Mouse (Mus musculus) left cerebral cortex, postnatal 4 days (tissue): ENCODE results near the gene Tnxb. TPM values are rescaled to one million over a fixed set of nuclear protein-coding genes. Genes with fewer than 3 reads are reported as not detected.
"Not testable (repeated sequence)": the region's sequence is repeated elsewhere in the genome, so short reads cannot be mapped to it uniquely, and the experiment has no call there.

Experiments used
- DNase-seq: peaks from one replicate; pipeline ENCODE4 v3.0.0-alpha.2; 2022
- intact Hi-C: fragments of 180-260 bp; cut with DNase I; formaldehyde crosslinking; loops from one replicate; pipeline ENCODE4 v1.15.1; 2025
- total RNA-seq, 2 experiments: library from RNA; stranded (reverse); gene quantifications; 2 replicates each; pipeline ENCODE4 v1.2.3; 2021

The Tnxb gene
- total RNA-seq, 2 experiments from 2014 or later, result 1.9 to 2.2 TPM

DNA sequence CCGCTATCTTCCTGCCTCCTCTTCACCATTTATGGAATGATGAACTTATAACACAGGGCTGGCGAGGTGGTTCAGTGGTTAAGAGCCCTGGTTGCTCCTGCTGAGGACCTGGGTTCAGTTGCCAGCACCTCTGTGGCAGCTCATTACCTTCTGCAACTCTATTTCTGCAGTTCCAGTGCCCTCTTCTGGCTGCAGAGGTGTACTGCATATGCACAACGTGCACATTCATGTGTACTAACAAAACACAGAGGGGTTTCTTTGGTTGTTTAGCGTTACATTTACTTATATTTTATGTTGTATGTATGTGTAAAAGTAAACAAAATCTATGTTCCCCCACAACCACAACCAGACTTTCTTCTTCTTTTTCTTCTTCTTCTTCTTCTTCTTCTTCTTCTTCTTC is 52.7 kb downstream of the Tnxb start:
- intact Hi-C loops, result no loop called here
- no peak for DNase-seq

DNA sequence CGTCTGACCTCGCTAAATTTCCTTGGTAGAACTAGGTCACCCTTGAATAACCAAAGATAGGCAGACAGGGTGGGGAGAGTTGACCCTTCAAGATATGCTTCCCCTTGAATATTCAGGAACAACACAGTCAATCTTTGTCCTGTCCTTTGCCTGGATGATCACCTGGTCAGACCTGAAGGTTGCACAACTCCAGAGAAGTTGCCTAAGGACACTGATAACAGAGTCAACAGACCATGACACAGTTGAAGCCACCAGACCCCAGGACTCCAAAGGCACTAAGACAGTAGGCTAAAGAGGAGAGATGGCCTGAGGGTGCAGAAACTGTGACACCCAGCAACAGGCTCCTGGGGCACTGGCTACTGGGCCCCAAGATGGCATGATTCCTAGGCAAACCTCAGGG is 57.6 kb downstream of the Tnxb start:
- DNase-seq, result no peak
- intact Hi-C loops, result no loop called here

DNA sequence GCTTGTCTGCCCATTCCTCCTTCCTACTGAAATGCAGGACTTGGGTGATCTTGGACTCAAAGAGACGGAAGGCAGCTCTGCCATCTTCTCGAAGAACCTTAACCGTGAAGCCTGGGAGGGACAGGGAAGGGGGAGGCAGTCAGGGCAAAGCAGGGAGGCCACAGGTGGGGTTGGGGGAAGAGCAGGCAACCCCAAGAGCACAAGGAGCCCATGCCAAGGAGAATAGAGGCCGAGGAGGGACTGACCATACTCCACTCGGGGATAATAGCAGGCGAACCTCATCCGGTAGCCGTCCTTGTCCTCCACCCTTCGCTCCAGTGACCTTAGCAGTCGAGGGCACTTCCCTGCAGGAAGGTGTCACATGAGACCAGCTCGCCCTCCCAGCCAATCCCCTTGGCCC is 58.8 kb downstream of the Tnxb start:
- DNase-seq, intact Hi-C loops: not testable (repeated sequence)

DNA sequence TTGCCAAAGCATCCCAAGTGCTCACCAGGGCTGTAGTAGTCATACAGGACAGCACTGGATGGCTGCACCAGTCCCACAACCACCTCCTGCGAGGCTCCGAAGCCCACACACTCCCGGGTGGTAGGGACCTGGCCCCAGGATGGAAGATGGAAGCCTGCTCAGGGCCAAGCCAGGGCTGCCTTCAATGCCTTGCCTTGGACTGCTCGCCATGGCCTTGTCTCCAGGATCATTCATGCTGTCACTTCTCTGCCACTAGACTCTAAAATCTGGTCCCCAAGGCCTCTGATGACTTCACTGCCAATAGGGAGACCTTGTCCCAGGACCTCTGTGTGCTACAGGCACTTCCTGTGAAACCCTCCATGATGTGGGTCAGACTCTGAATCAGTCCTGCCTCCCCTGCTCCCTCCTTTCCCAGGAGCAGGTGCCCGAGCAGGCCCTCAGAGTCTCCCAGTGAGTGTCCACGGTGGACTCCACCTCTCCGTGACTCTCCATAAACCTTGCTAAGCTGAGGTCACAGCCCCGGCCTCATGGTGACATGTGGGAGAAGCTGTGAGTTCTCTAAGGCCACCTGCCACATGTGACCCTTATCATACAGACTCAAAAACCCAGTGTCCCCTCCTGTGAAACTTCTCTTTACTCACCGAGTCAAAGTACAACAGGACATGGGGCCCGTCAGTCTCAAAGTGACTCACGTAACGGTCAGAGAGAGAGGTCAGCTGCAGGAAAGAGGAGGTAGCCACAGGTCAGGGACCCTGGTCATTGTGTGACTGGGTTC is 59.6 kb downstream of the Tnxb start:
- DNase-seq, intact Hi-C loops: not testable (repeated sequence)

DNA sequence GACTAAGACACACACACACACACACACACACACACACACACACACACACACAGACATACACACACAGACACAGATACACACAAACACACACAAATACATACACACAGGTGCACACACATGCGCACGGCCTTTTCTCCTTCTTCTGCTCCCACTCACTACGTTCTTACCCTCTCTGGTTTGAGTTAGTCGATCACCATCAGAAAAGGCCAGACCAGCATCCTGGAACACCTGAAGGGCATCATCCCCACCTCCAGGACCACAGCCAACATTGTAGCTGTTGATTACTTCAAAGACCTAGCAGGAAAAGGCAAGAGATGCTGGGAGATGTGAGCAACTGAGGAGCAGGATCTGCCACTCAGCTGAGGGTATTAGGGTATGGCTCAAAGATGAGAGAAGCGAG is 67.1 kb downstream of the Tnxb start:
- intact Hi-C loops, DNase-seq: not testable (repeated sequence)

DNA sequence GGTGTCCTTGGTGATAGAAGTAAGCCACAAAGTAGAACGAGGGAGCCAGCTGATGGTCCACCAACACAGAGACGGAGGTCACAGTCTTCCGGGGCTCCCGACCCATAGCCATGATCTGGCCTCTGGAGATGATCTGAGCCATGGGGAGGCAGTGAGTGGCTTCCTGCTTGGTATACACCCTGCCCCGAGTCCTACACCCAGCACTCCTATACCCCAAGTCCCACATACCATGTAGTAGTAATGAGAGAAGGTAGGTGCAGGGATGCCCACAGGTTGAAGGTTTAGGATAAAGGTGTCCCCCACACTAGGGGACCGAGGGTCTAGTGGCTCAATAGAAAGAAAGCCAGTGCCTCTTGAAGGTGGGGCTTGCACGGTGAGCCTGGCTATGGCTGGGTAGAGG is 69.4 kb downstream of the Tnxb start:
- intact Hi-C loops, DNase-seq: not testable (repeated sequence)

DNA sequence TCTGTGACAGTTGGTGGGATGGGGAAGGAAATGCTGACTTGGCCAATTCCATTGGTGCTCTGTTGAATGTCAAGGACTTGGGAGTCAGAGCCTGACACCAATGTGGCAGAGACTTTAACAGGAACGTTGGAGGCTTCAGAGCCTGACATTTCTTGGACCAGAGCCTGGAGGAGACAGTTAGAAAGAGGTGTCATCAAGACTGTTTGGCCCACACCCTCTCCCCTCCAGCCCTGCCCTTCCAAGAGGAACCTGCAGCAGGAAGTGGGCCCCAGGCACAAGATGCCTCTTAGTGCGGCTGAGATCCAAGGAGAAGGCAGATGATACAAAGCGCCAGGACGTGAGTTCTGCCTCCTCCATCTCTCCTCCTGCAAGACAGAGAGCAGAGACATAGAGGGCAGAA is 69.9 kb downstream of the Tnxb start:
- no peak for DNase-seq
- intact Hi-C loops, result no loop called here

DNA sequence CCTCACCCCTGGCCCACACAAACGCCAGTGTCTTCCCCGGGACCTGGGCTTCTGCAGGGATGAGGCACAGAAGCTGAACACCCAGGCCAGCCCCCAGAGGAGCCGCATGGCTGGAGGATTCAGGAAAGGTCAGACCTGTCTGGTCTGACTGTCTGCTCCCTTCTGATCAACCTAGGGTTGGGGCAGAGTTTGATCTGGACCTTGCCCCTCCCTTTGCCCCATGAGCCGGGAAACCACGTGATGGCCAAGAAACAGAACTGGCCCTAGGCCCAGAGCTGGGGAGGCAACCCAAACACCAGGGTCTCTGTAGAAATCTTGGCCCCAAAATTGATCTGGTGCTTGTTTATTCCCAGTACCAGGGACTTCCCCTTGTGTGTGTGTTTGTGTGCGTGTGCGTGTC is 73.4 kb downstream of the Tnxb start, which contains the start of gene C4b:
TSS of gene C4b (minus strand) at position 164 of the 400 bp plus-strand sequence.
- DNase-seq, result no peak
- intact Hi-C loops, result no loop called here

DNA sequence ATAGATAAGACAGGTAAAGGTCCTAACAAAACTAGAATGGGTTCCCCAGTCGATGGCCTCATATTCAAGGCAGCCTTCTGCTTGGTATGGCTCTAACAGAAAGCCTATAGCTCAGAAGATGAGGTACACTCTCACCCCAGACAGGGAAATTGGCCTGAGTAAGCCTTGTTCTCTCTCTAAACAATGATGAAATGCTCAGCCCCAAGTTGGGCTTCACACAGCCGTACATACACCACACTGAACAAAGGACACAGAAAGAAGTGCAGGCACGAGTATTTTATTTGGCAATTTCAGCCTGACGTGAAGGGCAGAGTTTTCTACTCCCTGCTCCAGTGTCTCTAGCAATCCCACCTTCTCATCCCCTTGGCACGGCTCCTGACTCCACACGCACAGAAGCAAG is 73.9 kb downstream of the Tnxb start:
- no peak for DNase-seq
- intact Hi-C loops, result no loop called here

DNA sequence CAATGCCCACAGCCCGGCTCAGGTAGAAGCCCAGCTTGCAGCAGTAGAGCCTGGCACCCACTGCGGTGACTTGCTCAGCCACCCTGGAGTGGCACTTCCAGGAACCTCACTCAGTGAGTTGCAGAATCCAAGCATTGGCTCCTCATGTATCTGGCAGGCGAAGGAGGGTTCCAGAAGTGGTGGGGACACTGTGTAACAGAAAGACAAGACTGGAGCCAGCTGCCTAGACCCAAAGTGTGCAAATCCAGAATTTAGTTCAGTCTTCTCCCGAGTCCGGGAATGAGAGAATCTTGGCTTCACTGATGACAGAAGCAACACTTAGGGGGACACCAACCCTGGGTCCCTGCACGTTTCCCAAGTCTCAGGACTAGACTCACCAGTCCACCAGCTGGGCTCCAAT is 74.3 kb downstream of the Tnxb start:
- intact Hi-C loops, DNase-seq: not testable (repeated sequence)

DNA sequence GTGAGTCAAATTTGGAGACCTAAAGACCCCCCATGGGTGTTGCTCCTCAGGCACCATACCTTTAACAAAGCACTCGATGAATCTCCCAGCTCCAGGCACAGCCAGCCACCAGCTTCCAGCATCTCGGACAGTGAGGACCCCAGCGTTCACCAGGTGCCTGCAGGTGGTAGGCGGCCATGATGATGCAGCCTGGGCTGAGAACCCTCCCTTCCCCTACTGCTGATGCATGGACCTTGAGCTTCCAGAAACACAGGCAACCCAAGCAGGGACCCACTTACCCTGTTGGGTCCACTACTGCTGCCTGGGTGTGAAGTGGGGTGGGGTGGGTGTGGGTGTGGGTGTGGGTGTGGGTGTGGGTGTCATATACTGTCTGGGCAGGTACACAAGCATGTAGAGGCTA is 74.8 kb downstream of the Tnxb start:
- intact Hi-C loops, DNase-seq: not testable (repeated sequence)

DNA sequence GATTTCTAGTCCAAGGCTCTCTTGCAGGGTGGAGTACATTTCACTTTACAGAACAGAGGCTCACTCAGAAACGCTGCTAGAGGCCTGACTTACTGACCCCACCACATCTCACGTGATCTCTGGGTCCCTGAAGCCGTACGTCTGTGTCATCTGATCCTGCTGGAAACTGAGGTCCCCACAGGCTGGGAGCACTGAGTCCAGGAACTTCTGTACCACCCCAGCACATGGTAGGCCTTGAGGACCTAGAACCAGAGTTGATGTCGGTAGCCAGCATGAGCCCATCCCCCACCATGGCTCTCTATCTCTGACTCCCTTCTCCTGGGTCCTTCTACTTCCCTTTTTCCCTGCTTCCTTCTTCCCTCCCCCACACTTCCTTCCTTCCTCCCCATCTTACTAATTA is 76.2 kb downstream of the Tnxb start:
- intact Hi-C loops, result no loop called here
- no peak for DNase-seq

DNA sequence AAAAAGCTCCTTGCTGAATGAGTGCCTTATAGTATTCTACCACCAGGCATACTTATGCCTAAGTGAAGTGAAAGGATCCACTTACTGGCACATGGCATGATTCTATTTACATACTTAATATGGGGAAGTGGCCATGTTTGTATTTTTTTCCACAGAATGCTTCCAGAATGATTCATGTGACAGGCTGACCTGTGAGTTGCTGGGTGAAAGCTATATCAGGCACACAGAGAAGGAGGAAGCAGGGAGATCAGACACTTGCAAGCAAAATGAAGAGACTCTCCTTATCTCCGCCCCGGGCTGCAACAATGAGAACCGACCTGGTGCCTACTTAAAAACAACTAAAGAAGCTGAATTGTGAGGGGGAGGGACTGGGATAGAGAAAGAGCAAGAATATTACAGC is 91.1 kb downstream of the Tnxb start:
- intact Hi-C loops, result no loop called here

More for the DNA sequence above, 91.1 kb downstream of the Tnxb start:
- DNase-seq, result no peak

Other genes starting within 250 kb of the Tnxb start
- gene Btnl4, start 193.2 kb upstream of the Tnxb start, total RNA-seq, result not detected
- not detected for gene Btnl6, start 153.2 kb upstream of the Tnxb start, total RNA-seq
- gene Notch4, start 106.3 kb upstream of the Tnxb start, total RNA-seq, result 1 to 10 TPM; 9.8 TPM
- gene Gpsm3, start 80.7 kb upstream of the Tnxb start, total RNA-seq, result 1 to 10 TPM; 1.6 to 2.8 TPM
- 10 to 100 TPM; 36.2 to 39.3 TPM for gene Pbx2, start 79.3 kb upstream of the Tnxb start, total RNA-seq
- gene Ager, start 72.7 kb upstream of the Tnxb start, total RNA-seq, result 1 to 10 TPM; 1.8 TPM
- 100 to 1,000 TPM; 106 to 109 TPM for gene Rnf5, start 66.8 kb upstream of the Tnxb start, total RNA-seq
- 100 to 1,000 TPM; 145 to 154 TPM for gene Agpat1, start 66.3 kb upstream of the Tnxb start, total RNA-seq
- gene Egfl8, start 54.6 kb upstream of the Tnxb start, total RNA-seq, result 1 to 10 TPM; 4.9 to 5.9 TPM
- gene Ppt2, start 42.0 kb upstream of the Tnxb start, total RNA-seq, result 10 to 100 TPM; 30.3 to 32.7 TPM
- gene Prrt1, start 41.0 kb upstream of the Tnxb start, total RNA-seq, result 10 to 100 TPM; 78.2 to 81.9 TPM
- gene Fkbpl, start 25.8 kb upstream of the Tnxb start, total RNA-seq, result 10 to 100 TPM in 1 of 2 experiments, 1 to 10 TPM in 1; 7.9 to 10.5 TPM
- gene Atf6b, start 23.4 kb upstream of the Tnxb start, total RNA-seq, result 10 to 100 TPM; 72.8 to 75.4 TPM
- gene C4b, start 73.3 kb downstream of the Tnxb start, total RNA-seq, result 1 to 10 TPM; 4.4 TPM
- gene Cyp21a1, start 134.0 kb downstream of the Tnxb start, total RNA-seq, result not detected
- 10 to 100 TPM; 47.9 to 48.2 TPM for gene Stk19, start 166.4 kb downstream of the Tnxb start, total RNA-seq
- gene Dxo, start 166.5 kb downstream of the Tnxb start, total RNA-seq, result 10 to 100 TPM; 33.8 to 38.1 TPM
- gene Skiv2l, start 179.7 kb downstream of the Tnxb start, total RNA-seq, result 10 to 100 TPM; 68.5 to 74.7 TPM
- gene Nelfe, start 179.9 kb downstream of the Tnxb start, total RNA-seq, result 10 to 100 TPM; 31.7 to 32.8 TPM
- under 1 TPM; 0.28 to 0.66 TPM for gene Cfb, start 192.0 kb downstream of the Tnxb start, total RNA-seq
- 10 to 100 TPM; 35.4 to 38.3 TPM for gene Zbtb12, start 208.9 kb downstream of the Tnxb start, total RNA-seq
- gene Gm20547, start 211.5 kb downstream of the Tnxb start, total RNA-seq, result not detected
- gene C2, start 227.7 kb downstream of the Tnxb start, total RNA-seq, result 1 to 10 TPM; 2.1 to 3.2 TPM
- gene Ehmt2, start 227.9 kb downstream of the Tnxb start, total RNA-seq, result 100 to 1,000 TPM; 232 to 251 TPM
- gene Slc44a4, start 243.9 kb downstream of the Tnxb start, total RNA-seq, result under 1 TPM in 1 of 2 experiments, not detected in 1; 0.20 TPM